Mouse (Mus musculus) forebrain, embryonic 12.5 days (tissue): ENCODE measurements around the gene Cdh13. TPM values are rescaled to one million over a fixed set of nuclear protein-coding genes. Genes with fewer than 3 reads are reported as not detected.
A peak's percentile ranks its signal among the peaks of the same experiment; 100 is the strongest.

Experiments
- ATAC-seq: fragments of 200-750 bp; cut with Nextera tagmentation; 2 replicates; pipeline ENCODE4 v1.8.0; 2017; ENCODE audit warnings: moderate TSS enrichment; ENCODE audit not compliant: low FRiP score
- H3K27ac ChIP-seq: fragments of 300-500 bp; sonication (generic); 2 replicates; pipeline ENCODE4 v1.5.1; 2016; ENCODE audit warnings: mild to moderate bottlenecking
- H3K27me3 ChIP-seq: fragments of 300-500 bp; sonication (generic); 2 replicates; pipeline ENCODE4 v1.6.1; 2016; ENCODE audit warnings: mild to moderate bottlenecking
- H3K36me3 ChIP-seq: fragments of 300-500 bp; sonication (generic); replicated peaks from 2 replicates; pipeline ENCODE4 v1.6.1; 2016; ENCODE audit warnings: mild to moderate bottlenecking
- H3K4me1 ChIP-seq: fragments of 300-500 bp; sonication (generic); 2 replicates; pipeline ENCODE4 v1.6.1; 2016
- H3K4me2 ChIP-seq: fragments of 300-500 bp; sonication (generic); 2 replicates; pipeline ENCODE4 v1.6.1; 2016; ENCODE audit warnings: mild to moderate bottlenecking, moderate library complexity
- H3K4me3 ChIP-seq: fragments of 300-500 bp; sonication (generic); replicated peaks from 2 replicates; pipeline ENCODE4 v1.5.1; 2016; ENCODE audit warnings: mild to moderate bottlenecking
- H3K9ac ChIP-seq: fragments of 300-500 bp; sonication (generic); 2 replicates; pipeline ENCODE4 v1.6.1; 2016; ENCODE audit warnings: mild to moderate bottlenecking
- H3K9me3 ChIP-seq: fragments of 300-500 bp; sonication (generic); 2 replicates; pipeline ENCODE4 v1.6.1; 2016
- WGBS: fragments of 180-500 bp; shearing (Covaris S2); methylation state at CpG from one replicate; pipeline ENCODE4 v1.1.7; 2016; 5-methylcytosine and 5-hydroxymethylcytosine counted together
- polyA plus RNA-seq: library from polyadenylated mRNA; unstranded; fragments of >200 nt; fragmentation: Nextera tagmentation; extraction: Ambion mirVana; gene quantifications from 2 replicates; pipeline ENCODE4 v1.2.1, GENCODE M21; 2016

Cdh13 gene
- polyA plus RNA-seq, 1 experiment from 2014 or later = 10.8 TPM

DNA sequence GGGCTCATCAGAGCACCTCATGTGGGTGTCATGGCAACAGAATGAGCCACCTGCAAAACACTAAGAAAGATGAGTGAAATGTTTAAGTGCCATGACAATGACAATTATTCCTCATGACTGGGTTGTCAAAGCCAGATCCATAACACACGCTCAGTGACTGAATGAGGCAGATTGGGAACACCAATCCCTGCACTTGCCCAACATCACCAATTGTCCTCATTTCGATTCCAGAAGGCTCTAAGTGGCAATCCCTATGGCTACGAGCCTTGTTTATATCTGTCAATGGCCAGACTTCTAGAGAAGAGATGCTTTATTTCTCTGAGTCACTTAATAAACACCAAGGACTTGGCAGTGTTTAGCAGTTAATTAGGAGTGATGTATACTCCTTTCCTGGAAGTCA is 399.9 kb downstream of the Cdh13 start:
- Histone ChIP-seq H3K9ac (no peak overlapping the region), H3K4me1 (no peaks in the 10 kb centered on the region), H3K9me3 (no peaks in the 10 kb centered on the region), H3K36me3 (no peaks in the 10 kb centered on the region), H3K27ac (no peak overlapping the region), H3K4me3 (no peak overlapping the region), H3K27me3 (no peaks in the 10 kb centered on the region), H3K4me2 (no peak overlapping the region)
- WGBS = 46% methylated on average over 3 of the region's 3 CpGs
- ATAC-seq = peak; percentile 41; the same call in 1 of the 2 replicates

DNA sequence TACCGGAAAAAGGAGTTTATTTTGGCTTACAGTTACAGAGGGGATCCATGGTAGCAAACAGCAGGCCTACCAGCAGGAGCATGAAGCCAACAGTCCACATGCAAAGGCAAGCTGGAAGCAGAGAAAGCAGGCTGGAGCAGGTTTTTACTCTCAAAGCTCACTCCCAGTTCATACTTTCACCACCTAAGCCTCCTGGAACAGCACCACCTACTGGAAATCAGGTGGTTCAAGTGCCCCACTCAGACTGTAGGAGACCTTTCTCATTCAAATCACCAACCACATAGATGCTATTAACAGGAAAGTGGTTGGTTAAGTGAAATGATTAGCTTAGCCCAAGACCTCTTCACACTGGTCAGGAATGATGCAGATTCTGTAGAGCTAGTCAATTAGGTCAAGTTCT is 402.3 kb downstream of the Cdh13 start:
- no peak for ATAC-seq
- H3K4me1 ChIP-seq = no peaks in the 10 kb centered on the region
- no peak overlapping the region for H3K4me3 ChIP-seq
- no peak overlapping the region for H3K4me2 ChIP-seq
- 94% methylated on average over 1 of the region's 1 CpGs for WGBS
- H3K27ac ChIP-seq = no peak overlapping the region
- no peak overlapping the region for H3K9ac ChIP-seq
- no peaks in the 10 kb centered on the region for H3K27me3 ChIP-seq
- H3K9me3 ChIP-seq = no peaks in the 10 kb centered on the region
- H3K36me3 ChIP-seq = no peaks in the 10 kb centered on the region

GRCm38 (mm10) chr8:118689849-118690248 is 406.3 kb downstream of the Cdh13 start:
- no peak for ATAC-seq
- H3K27ac ChIP-seq = no peak overlapping the region
- no peak overlapping the region for H3K4me2 ChIP-seq
- no peaks in the 10 kb centered on the region for H3K27me3 ChIP-seq
- no peak overlapping the region for H3K4me3 ChIP-seq
- 68% methylated on average over 1 of the region's 1 CpGs for WGBS
- H3K4me1 ChIP-seq = no peaks in the 10 kb centered on the region
- H3K9ac ChIP-seq = no peak overlapping the region
- H3K9me3 ChIP-seq = no peaks in the 10 kb centered on the region
- no peaks in the 10 kb centered on the region for H3K36me3 ChIP-seq

DNA sequence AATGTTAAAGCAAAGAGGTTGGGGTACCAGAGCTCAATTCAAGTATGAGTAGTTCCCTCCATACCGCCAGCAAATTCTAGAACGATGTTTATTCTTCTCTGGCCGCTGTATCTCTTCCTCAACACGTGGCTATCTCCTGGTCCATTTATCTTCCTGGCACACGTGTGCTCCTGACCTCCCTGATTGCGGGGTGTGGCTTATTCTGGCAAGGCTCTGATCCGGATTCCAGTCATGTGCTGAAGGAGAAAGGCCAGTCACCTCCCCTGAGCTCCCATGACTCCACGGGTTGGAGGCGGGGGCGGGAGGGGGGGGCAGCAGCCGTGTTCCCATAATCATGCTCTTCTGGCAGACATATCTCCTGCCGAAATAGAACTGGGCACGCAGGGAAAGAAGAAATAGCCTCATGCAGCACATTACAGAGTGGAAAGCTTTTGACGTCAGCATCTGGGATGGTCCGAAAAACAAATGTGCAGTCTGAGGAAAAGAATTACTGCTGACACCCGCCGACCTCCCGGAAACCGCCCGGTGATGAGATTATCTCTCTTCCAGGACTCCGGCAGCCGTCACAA is 417.9 kb downstream of the Cdh13 start:
- 91% methylated on average over 22 of the region's 22 CpGs for WGBS
- Histone ChIP-seq H3K4me1 (no peaks in the 10 kb centered on the region), H3K9me3 (no peaks in the 10 kb centered on the region), H3K27ac (no peak overlapping the region), H3K4me2 (no peak overlapping the region), H3K27me3 (no peaks in the 10 kb centered on the region), H3K36me3 (no peaks in the 10 kb centered on the region), H3K4me3 (no peak overlapping the region), H3K9ac (no peak overlapping the region)
- no peak for ATAC-seq

DNA sequence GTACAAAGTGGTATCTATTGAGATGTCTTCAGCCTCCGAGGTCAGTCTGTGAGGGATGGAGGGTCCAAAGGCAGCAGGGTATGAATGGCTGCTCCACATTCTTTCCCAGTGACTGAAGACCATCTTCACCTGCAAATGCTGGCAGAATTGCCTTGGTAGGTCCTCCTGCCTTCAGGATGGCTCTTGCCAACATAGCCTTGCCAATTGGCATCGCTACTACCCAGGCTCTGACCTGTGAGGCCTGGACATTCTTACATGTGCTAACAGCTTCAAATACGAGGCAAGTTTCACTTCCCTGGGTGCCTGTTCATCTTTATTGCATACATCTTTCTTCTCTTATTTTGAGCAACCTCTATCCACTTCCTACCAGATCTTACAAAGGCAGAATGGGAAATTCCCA is 425.8 kb downstream of the Cdh13 start:
- Histone ChIP-seq H3K4me3 (no peak overlapping the region), H3K9ac (no peak overlapping the region), H3K27ac (no peak overlapping the region), H3K9me3 (no peaks in the 10 kb centered on the region), H3K27me3 (no peaks in the 10 kb centered on the region), H3K36me3 (no peaks in the 10 kb centered on the region), H3K4me2 (no peak overlapping the region), H3K4me1 (no peaks in the 10 kb centered on the region)
- 88% methylated on average over 3 of the region's 3 CpGs for WGBS
- ATAC-seq = no peak

GRCm38 (mm10) chr8:118711631-118712030 is 428.1 kb downstream of the Cdh13 start:
- WGBS = 83% methylated on average over 3 of the region's 3 CpGs
- Histone ChIP-seq H3K4me2 (no peak overlapping the region), H3K27ac (no peak overlapping the region), H3K9ac (no peak overlapping the region), H3K36me3 (no peaks in the 10 kb centered on the region), H3K9me3 (no peaks in the 10 kb centered on the region), H3K4me1 (no peaks in the 10 kb centered on the region), H3K4me3 (no peak overlapping the region), H3K27me3 (no peaks in the 10 kb centered on the region)
- no peak for ATAC-seq

- H3K4me2 ChIP-seq = no peak overlapping the region
- no peaks in the 10 kb centered on the region for H3K36me3 ChIP-seq
- H3K4me3 ChIP-seq = no peak overlapping the region
- ATAC-seq = no peak
- no peaks in the 10 kb centered on the region for H3K4me1 ChIP-seq
- no peak overlapping the region for H3K27ac ChIP-seq
- no peaks in the 10 kb centered on the region for H3K27me3 ChIP-seq
- 85% methylated on average over 11 of the region's 11 CpGs for WGBS
- H3K9ac ChIP-seq = no peak overlapping the region
- H3K9me3 ChIP-seq = no peaks in the 10 kb centered on the region
Measured at GRCm38 (mm10) chr8:118713111-118713510, 429.6 kb downstream of the Cdh13 start.

- H3K9me3 ChIP-seq = no peaks in the 10 kb centered on the region
- H3K27ac ChIP-seq = no peak overlapping the region
- no peak overlapping the region for H3K9ac ChIP-seq
- H3K36me3 ChIP-seq = no peaks in the 10 kb centered on the region
- H3K4me2 ChIP-seq = no peak overlapping the region
- WGBS = 94% methylated on average over 3 of the region's 3 CpGs
- no peaks in the 10 kb centered on the region for H3K4me1 ChIP-seq
- no peaks in the 10 kb centered on the region for H3K27me3 ChIP-seq
- no peak for ATAC-seq
- H3K4me3 ChIP-seq = no peak overlapping the region
Measured at GRCm38 (mm10) chr8:118713596-118713995, 430.1 kb downstream of the Cdh13 start.

- Histone ChIP-seq H3K9ac (no peak overlapping the region), H3K4me1 (no peaks in the 10 kb centered on the region), H3K4me2 (no peak overlapping the region), H3K36me3 (no peaks in the 10 kb centered on the region), H3K27ac (no peak overlapping the region), H3K9me3 (no peaks in the 10 kb centered on the region), H3K27me3 (no peaks in the 10 kb centered on the region), H3K4me3 (no peak overlapping the region)
- no peak for ATAC-seq
- 88% methylated on average over 3 of the region's 3 CpGs for WGBS
Measured at GRCm38 (mm10) chr8:118722896-118723295, 439.4 kb downstream of the Cdh13 start.

DNA sequence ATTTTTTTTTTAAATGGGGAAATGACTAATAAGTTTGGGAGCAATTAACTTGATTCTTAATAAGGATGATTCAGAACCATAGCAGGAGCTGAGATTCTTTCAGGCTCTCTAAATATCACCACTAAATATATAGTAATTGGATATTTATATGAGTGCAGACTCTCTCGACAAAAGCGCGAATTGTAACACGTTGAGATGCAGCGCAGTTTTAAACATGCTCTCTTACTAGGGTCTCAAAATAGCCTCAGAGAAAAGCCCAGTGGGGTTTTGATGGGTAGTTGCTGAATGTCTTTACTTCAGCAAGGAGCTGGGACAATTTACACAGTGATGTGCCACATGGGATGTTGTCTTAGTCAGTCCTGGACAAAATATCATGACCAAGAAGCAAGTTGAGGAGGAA is 442.1 kb downstream of the Cdh13 start:
- H3K4me1 ChIP-seq = no peaks in the 10 kb centered on the region
- WGBS = 90% methylated on average over 5 of the region's 5 CpGs
- no peaks in the 10 kb centered on the region for H3K9me3 ChIP-seq
- H3K9ac ChIP-seq = no peak overlapping the region
- H3K36me3 ChIP-seq = no peaks in the 10 kb centered on the region
- no peak for ATAC-seq
- no peak overlapping the region for H3K4me3 ChIP-seq
- no peaks in the 10 kb centered on the region for H3K27me3 ChIP-seq
- no peak overlapping the region for H3K27ac ChIP-seq
- H3K4me2 ChIP-seq = no peak overlapping the region

DNA sequence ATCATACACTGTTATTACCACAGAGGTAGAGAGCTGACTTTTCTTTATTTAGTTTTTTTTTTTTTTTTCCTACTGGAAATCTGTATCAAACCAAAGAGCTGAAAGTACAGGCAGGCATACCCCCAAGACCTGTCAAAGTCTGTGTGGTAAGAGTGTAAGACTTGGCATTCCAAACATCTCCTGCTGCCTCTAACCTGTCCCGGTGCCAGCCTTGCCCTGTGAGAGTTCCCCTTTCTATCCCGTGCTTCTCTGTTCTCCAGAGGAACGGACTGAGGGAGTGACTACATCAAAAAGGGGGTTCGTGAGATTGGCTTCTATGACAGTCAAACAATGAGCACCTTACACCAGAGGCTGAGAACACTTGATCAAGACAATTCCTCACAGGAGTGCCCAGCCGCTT is 458.2 kb downstream of the Cdh13 start:
- H3K4me3 ChIP-seq = no peak overlapping the region
- no peak overlapping the region for H3K4me2 ChIP-seq
- no peaks in the 10 kb centered on the region for H3K9me3 ChIP-seq
- H3K36me3 ChIP-seq = no peaks in the 10 kb centered on the region
- no peak overlapping the region for H3K27ac ChIP-seq
- ATAC-seq = no peak
- no peaks in the 10 kb centered on the region for H3K4me1 ChIP-seq
- 79% methylated on average over 5 of the region's 5 CpGs for WGBS
- H3K27me3 ChIP-seq = no peaks in the 10 kb centered on the region
- no peak overlapping the region for H3K9ac ChIP-seq

GRCm38 (mm10) chr8:118744991-118745390 is 461.5 kb downstream of the Cdh13 start:
- Histone ChIP-seq H3K4me3 (no peak overlapping the region), H3K36me3 (no peaks in the 10 kb centered on the region), H3K4me1 (no peaks in the 10 kb centered on the region), H3K27ac (no peak overlapping the region), H3K4me2 (no peak overlapping the region), H3K9ac (no peak overlapping the region), H3K9me3 (no peaks in the 10 kb centered on the region), H3K27me3 (no peaks in the 10 kb centered on the region)
- no peak for ATAC-seq
- 81% methylated on average over 13 of the region's 13 CpGs for WGBS

DNA sequence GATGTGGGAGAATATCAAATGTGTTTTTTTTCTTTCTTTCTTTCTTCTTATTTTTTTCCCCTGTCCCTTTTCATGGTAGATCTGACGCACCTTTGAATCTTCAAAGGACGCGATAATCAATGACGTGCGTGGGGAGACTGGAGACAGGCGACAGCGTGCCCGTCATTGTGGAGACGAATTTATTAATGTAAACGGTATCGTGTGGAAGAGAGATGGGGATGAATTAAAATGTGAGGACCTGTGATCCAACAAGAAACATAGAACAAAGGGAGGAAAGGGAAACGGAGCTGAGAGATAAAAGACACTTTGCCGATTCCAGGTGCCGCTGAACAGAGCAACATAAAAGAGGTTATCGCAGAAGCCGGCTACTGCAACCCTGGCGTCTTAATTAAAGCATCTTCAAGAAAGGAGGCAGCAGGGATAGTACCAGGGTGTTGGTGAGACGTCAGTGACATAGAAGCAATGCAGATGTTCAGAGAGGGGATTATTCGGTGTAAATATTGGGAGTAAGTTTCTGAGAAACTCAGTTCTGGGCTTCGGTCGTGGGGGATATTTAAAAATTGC is 464.6 kb downstream of the Cdh13 start:
- ATAC-seq = no peak
- no peaks in the 10 kb centered on the region for H3K9me3 ChIP-seq
- no peak overlapping the region for H3K27ac ChIP-seq
- WGBS = 88% methylated on average over 21 of the region's 21 CpGs
- no peaks in the 10 kb centered on the region for H3K27me3 ChIP-seq
- H3K4me2 ChIP-seq = no peak overlapping the region
- H3K36me3 ChIP-seq = no peaks in the 10 kb centered on the region
- H3K4me3 ChIP-seq = no peak overlapping the region
- no peaks in the 10 kb centered on the region for H3K4me1 ChIP-seq
- no peak overlapping the region for H3K9ac ChIP-seq
